Mouse (Mus musculus) G1E (cell line): Measurements from ENCODE around the gene Gm45713.

Source experiments
- CTCF ChIP-seq: IDR thresholded peaks from 2 replicates; pipeline ENCODE4 v1.5.1; 2012; ENCODE audit warnings: low read depth, low read length, inconsistent platforms, mixed read lengths
- GATA1 ChIP-seq: IDR thresholded peaks from 2 replicates; pipeline ENCODE4 v1.6.1; 2012; ENCODE audit warnings: borderline replicate concordance, low read length, inconsistent platforms, mixed read lengths
- TAL1 ChIP-seq: conservative IDR thresholded peaks from 2 replicates; pipeline ENCODE4 v1.6.1; 2012; ENCODE audit warnings: low read depth, low read length, inconsistent platforms, mixed read lengths

GRCm38 (mm10) chr7:45168656-45169055 is 32.6 kb upstream of the Gm45713 start:
- TF ChIP-seq CTCF (no peak), TAL1 (no peak), GATA1 (no peak)
